Mouse (Mus musculus) lung, embryonic 15.5 days (tissue): ENCODE data around the gene Samd4. TPM values are rescaled to one million over a fixed set of nuclear protein-coding genes. Genes with fewer than 3 reads are reported as not detected.
A peak's percentile ranks its signal among the peaks of the same experiment; 100 is the strongest.

ENCODE experiments used
- ATAC-seq: fragments of 200-750 bp; cut with Nextera tagmentation; 2 replicates; pipeline ENCODE4 v1.8.0; 2017; ENCODE audit warnings: moderate number of reproducible peaks, borderline replicate concordance; ENCODE audit not compliant: low FRiP score, low TSS enrichment; ENCODE audit errors: extremely low read depth
- H3K27ac ChIP-seq: fragments of 300-500 bp; sonication (generic); 2 replicates; pipeline ENCODE4 v1.5.1; 2015; ENCODE audit warnings: moderate library complexity, mild to moderate bottlenecking, inconsistent platforms
- H3K27me3 ChIP-seq: fragments of 300-500 bp; sonication (generic); 2 replicates; pipeline ENCODE4 v1.6.1; 2015; ENCODE audit warnings: inconsistent platforms
- H3K36me3 ChIP-seq: fragments of 300-500 bp; sonication (generic); 2 replicates; pipeline ENCODE4 v1.6.1; 2015; ENCODE audit warnings: inconsistent platforms
- H3K4me1 ChIP-seq: fragments of 300-500 bp; sonication (generic); 2 replicates; pipeline ENCODE4 v1.6.1; 2015; ENCODE audit warnings: inconsistent platforms
- H3K4me2 ChIP-seq: fragments of 300-500 bp; sonication (generic); 2 replicates; pipeline ENCODE4 v1.6.1; 2015; ENCODE audit warnings: inconsistent platforms, mild to moderate bottlenecking, moderate library complexity
- H3K4me3 ChIP-seq: fragments of 300-500 bp; sonication (generic); 2 replicates; pipeline ENCODE4 v1.5.1; 2015; ENCODE audit warnings: mild to moderate bottlenecking, inconsistent platforms
- H3K9ac ChIP-seq: fragments of 300-500 bp; sonication (generic); 2 replicates; pipeline ENCODE4 v1.6.1; 2015; ENCODE audit warnings: inconsistent platforms
- H3K9me3 ChIP-seq: fragments of 300-500 bp; sonication (generic); 2 replicates; pipeline ENCODE4 v1.6.1; 2016; ENCODE audit warnings: inconsistent platforms
- WGBS: fragments of 180-500 bp; shearing (Covaris S2); methylation state at CpG from one replicate; pipeline ENCODE4 v1.1.7; 2015; 5-methylcytosine and 5-hydroxymethylcytosine counted together
- polyA plus RNA-seq: library from polyadenylated mRNA; unstranded; fragments of >200 nt; fragmentation: Nextera tagmentation; extraction: Ambion mirVana; gene quantifications from 2 replicates; pipeline ENCODE4 v1.2.1, GENCODE M21; 2015

Samd4 gene
- polyA plus RNA-seq, 1 experiment from 2014 or later = 6.5 TPM

GRCm38 (mm10) chr14:46959831-46960230, 77.2 kb downstream of the Samd4 start:
- peaks cover 17% of the 10 kb centered on the region for H3K4me1 ChIP-seq
- H3K4me2 ChIP-seq = no peak overlapping the region
- no peak overlapping the region for H3K9ac ChIP-seq
- no peak overlapping the region for H3K27ac ChIP-seq
- H3K9me3 ChIP-seq = no peaks in the 10 kb centered on the region
- ATAC-seq = no peak
- H3K27me3 ChIP-seq = no peaks in the 10 kb centered on the region
- no peak overlapping the region for H3K4me3 ChIP-seq
- 72% methylated on average over 2 of the region's 2 CpGs for WGBS
- no peaks in the 10 kb centered on the region for H3K36me3 ChIP-seq

- H3K4me3 ChIP-seq = no peak overlapping the region
- H3K27me3 ChIP-seq = no peaks in the 10 kb centered on the region
- H3K4me2 ChIP-seq = no peak overlapping the region
- ATAC-seq = no peak
- no peaks in the 10 kb centered on the region for H3K9me3 ChIP-seq
- WGBS = 83% methylated on average over 5 of the region's 5 CpGs
- H3K36me3 ChIP-seq = no peaks in the 10 kb centered on the region
- no peak overlapping the region for H3K9ac ChIP-seq
- no peak overlapping the region for H3K27ac ChIP-seq
- peaks cover 19% of the 10 kb centered on the region for H3K4me1 ChIP-seq
Measured at GRCm38 (mm10) chr14:46962832-46963231, 80.2 kb downstream of the Samd4 start.

DNA sequence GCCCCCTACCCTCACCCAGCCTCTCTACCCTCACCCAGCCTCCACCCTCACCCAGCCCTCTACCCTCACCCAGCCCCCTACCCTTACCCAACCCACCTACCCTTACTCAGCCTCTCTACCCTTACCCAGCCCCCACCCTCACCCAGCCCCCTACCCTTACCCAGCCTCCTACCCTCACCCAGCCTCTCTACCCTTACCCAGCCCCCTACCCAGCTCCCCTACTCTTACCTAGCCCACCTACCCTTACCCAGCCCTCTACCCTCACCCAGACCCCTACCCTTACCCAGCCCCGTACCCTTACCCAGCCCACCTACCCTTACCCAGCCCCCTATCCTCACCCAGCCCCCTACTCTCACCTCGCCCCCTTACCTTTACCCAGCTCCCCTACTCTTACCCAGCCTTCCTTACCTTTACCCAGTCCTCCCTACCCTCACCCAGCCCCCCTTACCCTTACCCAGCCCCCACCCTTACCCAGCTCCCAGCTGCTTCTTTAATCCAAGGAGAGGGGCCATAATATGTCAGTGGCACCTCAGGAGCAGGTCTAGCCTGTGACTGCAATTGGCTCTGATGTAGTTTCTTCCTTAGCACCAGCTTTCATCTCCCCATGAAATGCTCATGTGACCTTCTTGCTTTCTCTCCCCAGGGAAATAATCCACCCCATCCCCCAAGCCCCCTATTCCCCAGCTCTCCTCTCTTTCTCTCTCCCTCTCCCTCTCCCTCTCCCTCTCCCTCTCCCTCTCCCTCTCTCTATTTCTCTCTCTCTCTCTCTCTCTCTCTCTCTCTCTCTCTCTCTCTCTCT, 81.6 kb downstream of the Samd4 start:
- Histone ChIP-seq H3K36me3 (no peaks in the 10 kb centered on the region), H3K4me3 (no peak overlapping the region), H3K4me2 (no peak overlapping the region), H3K27me3 (no peaks in the 10 kb centered on the region), H3K9ac (no peak overlapping the region), H3K27ac (no peak overlapping the region), H3K9me3 (no peaks in the 10 kb centered on the region), H3K4me1 (peaks cover 19% of the 10 kb centered on the region)
- WGBS = 91% methylated on average over 2 of the region's 2 CpGs
- ATAC-seq = 0 out of 2 replicates have a peak, but pooled peaks have one; percentile 32

DNA sequence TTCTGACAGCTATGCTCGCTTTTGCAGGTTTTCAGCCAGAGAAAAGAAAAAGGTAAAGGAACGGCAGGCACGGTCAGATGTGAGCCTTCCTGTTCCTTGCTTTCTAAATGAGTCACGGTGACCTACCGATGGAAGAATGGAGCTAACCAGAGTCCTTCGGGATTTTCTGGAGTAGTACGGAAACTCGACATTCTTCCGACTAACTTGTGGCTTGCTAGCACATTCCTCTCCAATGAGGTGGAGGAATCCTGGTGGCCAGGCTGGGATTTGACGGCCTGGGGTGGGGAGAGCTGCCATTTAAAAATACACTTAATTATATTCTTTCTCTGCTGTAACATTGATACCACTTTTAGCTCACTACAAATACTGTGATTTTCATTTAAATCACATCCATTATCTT, 83.6 kb downstream of the Samd4 start:
- Histone ChIP-seq H3K27ac (peak overlapping the region; percentile 27; the same call in 1 of the 2 replicates), H3K36me3 (no peaks in the 10 kb centered on the region), H3K4me2 (peak overlapping the region; percentile 8; the same call in 1 of the 2 replicates), H3K9me3 (no peaks in the 10 kb centered on the region), H3K4me1 (peaks cover 19% of the 10 kb centered on the region), H3K9ac (no peak overlapping the region), H3K4me3 (no peak overlapping the region), H3K27me3 (no peaks in the 10 kb centered on the region)
- ATAC-seq = peak; percentile 36; the same call in 1 of the 2 replicates
- WGBS = 50% methylated on average over 10 of the region's 10 CpGs

DNA sequence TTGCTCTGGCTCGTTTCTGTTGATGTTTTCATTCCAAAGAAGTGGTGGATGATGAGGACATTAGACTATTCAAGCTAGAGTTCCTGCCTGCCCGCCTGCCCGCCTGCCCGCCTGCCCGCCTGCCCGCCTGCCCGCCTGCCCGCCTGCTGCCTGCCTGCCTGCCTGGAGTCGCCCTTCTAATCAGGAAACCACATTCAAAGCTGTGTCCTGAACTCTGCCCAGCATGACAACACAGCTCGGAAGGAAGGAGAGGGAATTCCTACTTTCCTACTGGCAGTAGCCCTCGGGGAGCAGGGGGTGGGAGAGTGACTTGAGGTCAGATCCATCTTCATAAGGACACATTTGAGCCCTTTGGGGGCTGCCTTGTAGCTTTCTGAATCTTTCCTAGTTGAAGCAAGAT, 85.4 kb downstream of the Samd4 start:
- 60% methylated on average over 11 of the region's 11 CpGs for WGBS
- Histone ChIP-seq H3K4me1 (peaks cover 19% of the 10 kb centered on the region), H3K36me3 (no peaks in the 10 kb centered on the region), H3K27me3 (no peaks in the 10 kb centered on the region), H3K9me3 (no peaks in the 10 kb centered on the region), H3K4me2 (no peak overlapping the region), H3K4me3 (no peak overlapping the region), H3K27ac (no peak overlapping the region), H3K9ac (no peak overlapping the region)
- no peak for ATAC-seq

GRCm38 (mm10) chr14:46970673-46971072, 88.0 kb downstream of the Samd4 start:
- no peak overlapping the region for H3K4me3 ChIP-seq
- no peak overlapping the region for H3K9ac ChIP-seq
- no peak for ATAC-seq
- H3K4me2 ChIP-seq = no peak overlapping the region
- no peaks in the 10 kb centered on the region for H3K27me3 ChIP-seq
- no peak overlapping the region for H3K27ac ChIP-seq
- H3K36me3 ChIP-seq = no peaks in the 10 kb centered on the region
- peaks cover 19% of the 10 kb centered on the region for H3K4me1 ChIP-seq
- 52% methylated on average over 3 of the region's 3 CpGs for WGBS
- no peaks in the 10 kb centered on the region for H3K9me3 ChIP-seq

DNA sequence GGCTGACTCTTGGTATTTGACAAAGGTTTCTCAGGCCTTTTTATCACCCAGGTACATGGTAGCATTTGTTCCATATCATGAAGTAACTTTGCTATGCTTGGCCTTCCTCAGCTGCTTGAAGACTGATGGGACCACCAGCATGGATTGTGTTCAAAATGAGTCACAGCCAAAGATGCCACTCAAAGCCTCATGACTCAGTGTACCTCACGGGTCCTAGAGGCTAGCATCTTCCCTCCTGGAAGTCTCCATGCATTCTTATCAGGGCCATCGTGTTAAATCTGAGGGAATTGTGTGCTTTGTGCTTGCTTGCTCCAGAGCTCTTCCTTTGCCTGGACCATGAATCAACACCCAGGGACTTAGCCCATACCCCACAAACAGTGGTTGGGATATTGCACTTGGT, 89.1 kb downstream of the Samd4 start:
- Histone ChIP-seq H3K27ac (no peak overlapping the region), H3K27me3 (no peaks in the 10 kb centered on the region), H3K36me3 (no peaks in the 10 kb centered on the region), H3K4me1 (peaks cover 10% of the 10 kb centered on the region), H3K9me3 (no peaks in the 10 kb centered on the region), H3K9ac (no peak overlapping the region), H3K4me2 (no peak overlapping the region), H3K4me3 (no peak overlapping the region)
- ATAC-seq = no peak
- WGBS = 77% methylated on average over 2 of the region's 2 CpGs

DNA sequence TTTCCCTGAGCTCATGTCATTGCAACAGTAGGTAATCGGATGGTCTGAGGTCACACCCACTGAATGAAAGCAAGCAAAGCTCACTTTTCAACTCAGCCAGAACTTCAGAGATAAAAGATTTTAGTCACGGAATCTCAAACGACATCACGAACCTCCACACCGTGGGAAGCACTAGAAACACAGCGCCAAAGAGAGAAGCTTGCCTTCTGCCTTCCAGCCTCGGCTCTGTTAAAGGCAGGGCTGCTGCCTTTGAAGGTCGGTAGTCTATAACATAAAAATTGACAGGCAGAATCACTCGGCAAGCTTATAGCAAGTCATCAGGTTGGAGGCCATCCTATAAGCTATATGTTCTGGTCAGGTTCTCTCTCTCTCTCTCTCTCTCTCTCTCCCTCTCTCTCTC, 92.2 kb downstream of the Samd4 start:
- Histone ChIP-seq H3K9ac (no peak overlapping the region), H3K4me1 (no peaks in the 10 kb centered on the region), H3K4me3 (no peak overlapping the region), H3K27me3 (no peaks in the 10 kb centered on the region), H3K4me2 (no peak overlapping the region), H3K9me3 (no peaks in the 10 kb centered on the region), H3K27ac (no peak overlapping the region), H3K36me3 (no peaks in the 10 kb centered on the region)
- 49% methylated on average over 9 of the region's 9 CpGs for WGBS
- no peak for ATAC-seq

GRCm38 (mm10) chr14:46975969-46976368, 93.3 kb downstream of the Samd4 start:
- H3K4me2 ChIP-seq = no peak overlapping the region
- no peak overlapping the region for H3K9ac ChIP-seq
- no peaks in the 10 kb centered on the region for H3K27me3 ChIP-seq
- no peak overlapping the region for H3K27ac ChIP-seq
- WGBS = 51% methylated on average over 4 of the region's 4 CpGs
- ATAC-seq = no peak
- no peaks in the 10 kb centered on the region for H3K36me3 ChIP-seq
- no peaks in the 10 kb centered on the region for H3K4me1 ChIP-seq
- no peak overlapping the region for H3K4me3 ChIP-seq
- no peaks in the 10 kb centered on the region for H3K9me3 ChIP-seq

DNA sequence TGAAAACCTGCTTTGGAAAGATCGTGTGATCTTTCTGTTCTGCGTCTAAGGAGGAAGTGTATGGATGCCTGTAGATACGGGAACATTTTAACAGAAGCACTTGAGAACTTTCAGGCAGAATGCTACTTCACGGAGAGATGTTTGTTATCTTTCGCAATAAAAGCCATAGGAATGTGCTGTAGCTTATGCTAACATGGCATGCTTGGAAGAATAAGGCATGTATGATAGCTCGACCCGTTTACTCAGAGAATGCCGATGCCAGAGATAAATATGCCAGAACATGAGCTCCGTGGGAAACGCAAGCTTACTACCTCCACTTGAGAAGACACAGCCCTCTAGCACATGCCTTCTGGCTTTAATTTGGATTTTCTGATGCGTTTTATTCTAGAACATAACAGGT, 94.1 kb downstream of the Samd4 start:
- Histone ChIP-seq H3K9ac (no peak overlapping the region), H3K36me3 (no peaks in the 10 kb centered on the region), H3K4me3 (no peak overlapping the region), H3K9me3 (no peaks in the 10 kb centered on the region), H3K4me1 (no peaks in the 10 kb centered on the region), H3K27ac (no peak overlapping the region), H3K4me2 (peak overlapping the region; percentile 30; the same call in 1 of the 2 replicates), H3K27me3 (no peaks in the 10 kb centered on the region)
- 40% methylated on average over 11 of the region's 11 CpGs for WGBS
- 0 out of 2 replicates have a peak, but pooled peaks have one; percentile 23 for ATAC-seq

DNA sequence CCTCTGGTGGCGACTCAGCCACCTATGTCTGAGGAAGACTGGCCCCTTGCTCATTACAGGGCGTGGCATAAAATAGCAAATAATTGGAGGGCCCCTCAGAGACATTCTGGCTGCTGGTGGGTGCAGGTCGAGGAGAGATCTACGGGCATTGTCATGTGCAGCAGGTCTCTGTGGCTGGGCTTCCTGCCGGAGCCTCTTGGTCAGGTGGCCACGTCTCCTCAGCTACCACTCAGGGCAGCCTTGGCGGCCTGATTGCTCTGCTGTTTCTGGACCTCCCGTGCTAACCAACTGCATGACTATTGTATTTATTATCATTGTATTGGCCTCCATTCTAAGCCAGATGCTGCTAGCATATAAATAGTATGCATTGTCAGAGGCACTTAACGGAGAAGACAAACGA, 95.0 kb downstream of the Samd4 start:
- H3K27ac ChIP-seq = no peak overlapping the region
- H3K36me3 ChIP-seq = no peaks in the 10 kb centered on the region
- no peaks in the 10 kb centered on the region for H3K4me1 ChIP-seq
- H3K9ac ChIP-seq = no peak overlapping the region
- ATAC-seq = no peak
- no peaks in the 10 kb centered on the region for H3K9me3 ChIP-seq
- H3K4me2 ChIP-seq = no peak overlapping the region
- H3K4me3 ChIP-seq = no peak overlapping the region
- WGBS = 56% methylated on average over 10 of the region's 10 CpGs
- no peaks in the 10 kb centered on the region for H3K27me3 ChIP-seq

DNA sequence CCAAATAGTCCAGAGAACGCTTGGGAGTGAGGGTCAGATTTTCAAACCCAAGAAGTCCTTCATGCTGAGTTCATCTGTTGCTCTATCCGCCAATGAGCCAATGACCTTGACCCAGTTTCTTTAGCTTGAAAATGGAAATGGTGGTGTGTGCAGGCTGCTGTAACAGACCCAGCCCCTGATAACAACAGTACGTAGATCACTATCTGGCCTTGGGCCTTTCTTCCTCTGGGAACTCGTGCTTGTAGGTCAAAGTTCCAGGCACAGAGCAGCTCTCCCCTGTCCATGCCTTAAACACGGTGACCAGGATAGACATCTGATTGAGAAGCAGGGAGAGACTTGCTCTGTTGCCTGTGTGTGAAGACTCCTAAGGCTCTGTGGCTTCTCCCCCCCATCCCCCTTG, 96.5 kb downstream of the Samd4 start:
- no peaks in the 10 kb centered on the region for H3K4me1 ChIP-seq
- ATAC-seq = no peak
- H3K4me2 ChIP-seq = no peak overlapping the region

More for the DNA sequence above, 96.5 kb downstream of the Samd4 start:
- H3K4me3 ChIP-seq = no peak overlapping the region
- H3K9ac ChIP-seq = no peak overlapping the region
- WGBS = 72% methylated on average over 5 of the region's 5 CpGs
- no peak overlapping the region for H3K27ac ChIP-seq
- no peaks in the 10 kb centered on the region for H3K36me3 ChIP-seq
- no peaks in the 10 kb centered on the region for H3K9me3 ChIP-seq
- H3K27me3 ChIP-seq = no peaks in the 10 kb centered on the region
